Mouse (Mus musculus): ENCODE results near the gene Ccdc51.

The Ccdc51 gene

GRCm38 (mm10) chr9:109082124-109082800, at the start of gene Ccdc51, which contains the start of gene Tma7:
Gene Ccdc51 (plus strand): TSS chr9:109082493.
Gene Tma7 (minus strand): TSS chr9:109082587.
- in situ Hi-C loops (cut with MboI; ENCODE audit: unreplicated experiment in 2 of 2), result loop anchor here in 1 of 2 experiments (25.0 kb wide), 1 partner anchor 1545 kb away; the partner anchor contains the start of genes Cyb561d2, Nprl2, Tmem115 and Zmynd10

GRCm38 (mm10) chr9:109038086-109038895, 44.0 kb upstream of the Ccdc51 start, which contains the start of gene Shisa5:
Gene Shisa5 (plus strand): TSS chr9:109038565.
- in situ Hi-C loops (cut with MboI; ENCODE audit: unreplicated experiment in 2 of 2), result no loop called here

GRCm38 (mm10) chr9:109038901-109039364, 43.4 kb upstream of the Ccdc51 start:
- in situ Hi-C loops (cut with MboI; ENCODE audit: unreplicated experiment in 2 of 2), result no loop called here

GRCm38 (mm10) chr9:109039681-109040080, 42.6 kb upstream of the Ccdc51 start:
- in situ Hi-C loops (cut with MboI; ENCODE audit: unreplicated experiment in 2 of 2), result no loop called here

GRCm38 (mm10) chr9:109040216-109040615, 42.1 kb upstream of the Ccdc51 start:
- in situ Hi-C loops (cut with MboI; ENCODE audit: unreplicated experiment in 2 of 2), result no loop called here

- in situ Hi-C loops (cut with MboI; ENCODE audit: unreplicated experiment in 2 of 2), result no loop called here
Observed at GRCm38 (mm10) chr9:109040906-109041305, 41.4 kb upstream of the Ccdc51 start.

- in situ Hi-C loops (cut with MboI; ENCODE audit: unreplicated experiment in 2 of 2), result no loop called here
Observed at GRCm38 (mm10) chr9:109041351-109041750, 40.9 kb upstream of the Ccdc51 start.

- in situ Hi-C loops (cut with MboI; ENCODE audit: unreplicated experiment in 2 of 2), result loop anchor here (5.0 kb wide), 2 partner anchors 71 to 76 kb away; no protein-coding TSS in a partner anchor
Observed at GRCm38 (mm10) chr9:109046306-109046705, 36.0 kb upstream of the Ccdc51 start.

- in situ Hi-C loops (cut with MboI; ENCODE audit: unreplicated experiment in 2 of 2), result loop anchor here (5.0 kb wide), 2 partner anchors 68 to 73 kb away; no protein-coding TSS in a partner anchor
Observed at GRCm38 (mm10) chr9:109049316-109049715, 33.0 kb upstream of the Ccdc51 start.

GRCm38 (mm10) chr9:109049996-109050673, 32.2 kb upstream of the Ccdc51 start:
- in situ Hi-C loops (cut with MboI; ENCODE audit: unreplicated experiment in 2 of 2), result loop anchor here (5.0 kb wide), 2 partner anchors 67 to 72 kb away; no protein-coding TSS in a partner anchor

- in situ Hi-C loops (cut with MboI; ENCODE audit: unreplicated experiment in 2 of 2), result no loop called here
Observed at GRCm38 (mm10) chr9:109050674-109050997, 31.7 kb upstream of the Ccdc51 start.

- in situ Hi-C loops (cut with MboI; ENCODE audit: unreplicated experiment in 2 of 2), result no loop called here
Observed at GRCm38 (mm10) chr9:109051011-109051501, 31.2 kb upstream of the Ccdc51 start.

GRCm38 (mm10) chr9:109051651-109052489, 30.4 kb upstream of the Ccdc51 start:
- in situ Hi-C loops (cut with MboI; ENCODE audit: unreplicated experiment in 2 of 2), result no loop called here

- in situ Hi-C loops (cut with MboI; ENCODE audit: unreplicated experiment in 2 of 2), result no loop called here
Observed at GRCm38 (mm10) chr9:109052490-109053260, 29.6 kb upstream of the Ccdc51 start.

GRCm38 (mm10) chr9:109053366-109053765, 28.9 kb upstream of the Ccdc51 start:
- in situ Hi-C loops (cut with MboI; ENCODE audit: unreplicated experiment in 2 of 2), result no loop called here

GRCm38 (mm10) chr9:109053851-109054250, 28.4 kb upstream of the Ccdc51 start:
- in situ Hi-C loops (cut with MboI; ENCODE audit: unreplicated experiment in 2 of 2), result no loop called here

- in situ Hi-C loops (cut with MboI; ENCODE audit: unreplicated experiment in 2 of 2), result no loop called here
Observed at GRCm38 (mm10) chr9:109054712-109055111, 27.6 kb upstream of the Ccdc51 start.

GRCm38 (mm10) chr9:109055271-109056030, 26.8 kb upstream of the Ccdc51 start:
- in situ Hi-C loops (cut with MboI; ENCODE audit: unreplicated experiment in 2 of 2), result no loop called here

Data from v-Abl transformed pro-B cells (cell line).